Mouse (Mus musculus) bone marrow, adult 2 months (tissue): ENCODE results near the gene Rspo3. TPM values are rescaled to one million over a fixed set of nuclear protein-coding genes. Genes with fewer than 3 reads are reported as not detected.

Source experiments
- H3K27ac ChIP-seq: fragments of 200-500 bp; 2 replicates; pipeline ENCODE4 v1.5.1; 2012; ENCODE audit warnings: low read depth, mild to moderate bottlenecking, control low read depth, inconsistent platforms, low read length; ENCODE audit not compliant: control insufficient read depth, poor library complexity, insufficient read depth
- H3K4me1 ChIP-seq: fragments of 200-500 bp; 2 replicates; pipeline ENCODE4 v1.6.1; 2011; ENCODE audit warnings: low read length; ENCODE audit not compliant: control insufficient read depth, insufficient read depth
- H3K4me3 ChIP-seq: fragments of 200-500 bp; replicated peaks from 2 replicates; pipeline ENCODE3; 2011; ENCODE audit warnings: mild to moderate bottlenecking, low read depth, low read length, control low read depth; ENCODE audit not compliant: control insufficient read depth
- CTCF ChIP-seq: fragments of 200-500 bp; IDR thresholded peaks from 2 replicates; pipeline ENCODE4 v1.5.1; 2011; ENCODE audit warnings: low read length, control low read depth; ENCODE audit not compliant: control insufficient read depth, insufficient read depth
- POLR2A ChIP-seq: fragments of 200-500 bp; IDR thresholded peaks from 2 replicates; pipeline ENCODE4 v1.6.1; 2011; ENCODE audit warnings: low read depth, mild to moderate bottlenecking, control low read depth, low read length, borderline replicate concordance; ENCODE audit not compliant: control insufficient read depth
- WGBS: fragments of 180-500 bp; shearing (Covaris S2); methylation state at CpG from one replicate; pipeline ENCODE4 v1.1.7; 2018; 5-methylcytosine and 5-hydroxymethylcytosine counted together
- polyA plus RNA-seq: library from polyadenylated mRNA; stranded (reverse); fragments of >200 nt; gene quantifications from 2 replicates; pipeline ENCODE4 v1.2.4, GENCODE M21; 2011; ENCODE audit warnings: low replicate concordance; ENCODE audit not compliant: missing spikeins, insufficient read depth, insufficient read length

The Rspo3 gene
- polyA plus RNA-seq, 1 experiment: 1.3 TPM

DNA sequence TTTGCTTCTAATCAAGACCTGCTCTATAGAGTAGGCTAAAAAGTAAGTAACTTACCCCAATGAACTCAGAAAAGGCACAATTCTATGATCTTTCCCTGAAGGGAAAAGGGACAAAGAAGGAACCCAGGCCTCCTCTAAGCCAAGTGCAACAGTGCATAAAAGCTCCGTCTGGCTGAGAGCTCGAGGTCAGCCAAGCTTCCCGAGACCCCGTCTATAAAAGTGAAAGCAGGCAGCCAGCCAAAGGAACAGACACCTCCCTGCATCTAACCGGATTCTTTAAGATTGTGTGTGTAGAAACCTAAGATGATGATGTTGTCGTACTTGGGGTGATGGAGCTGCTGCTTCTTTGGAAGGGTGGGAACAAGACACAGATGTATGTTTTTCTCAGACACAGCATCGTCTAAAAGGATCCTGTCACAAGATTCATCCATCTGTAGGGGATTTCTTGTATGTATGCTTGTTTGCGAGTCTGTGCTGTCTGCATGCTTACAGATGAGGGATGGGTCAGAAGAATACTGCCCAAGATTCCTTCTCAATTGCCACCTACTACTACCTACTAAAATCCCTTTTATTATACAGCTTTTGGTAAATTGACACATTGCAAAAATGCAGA lies 132.9 kb downstream of the Rspo3 start:
- H3K4me3 ChIP-seq: no peak overlapping the region
- TF ChIP-seq CTCF (no peak), POLR2A (no peak)
- H3K4me1 ChIP-seq: no peaks in the 10 kb centered on the region
- no peak overlapping the region for H3K27ac ChIP-seq
- 68% methylated on average over 8 of the region's 8 CpGs for WGBS

Other genes starting within 250 kb of the Rspo3 start
- 2.5 and 5.8 TPM in 2 replicates for gene Echdc1, start 222.7 kb downstream of the Rspo3 start, polyA plus RNA-seq
- 17.5 and 30.0 TPM in 2 replicates for gene Rnf146, start 173.4 kb downstream of the Rspo3 start, polyA plus RNA-seq